Mouse (Mus musculus): Measurements from ENCODE around the gene Tagln2. TPM values are rescaled to one million over a fixed set of nuclear protein-coding genes. Genes with fewer than 3 reads are reported as not detected.

Gene Tagln2
- 397 TPM for polyA plus RNA-seq (2017; shearing (Covaris generic))

GRCm38 (mm10) chr1:172499765-172500441, at the start of gene Tagln2:
TSS of gene Tagln2 (plus strand) at chr1:172500047.

GRCm38 (mm10) chr1:172475054-172475741, 24.6 kb upstream of the Tagln2 start, which contains the start of gene Slamf9:
TSS of gene Slamf9 (plus strand) at chr1:172475358.

GRCm38 (mm10) chr1:172481540-172482280, 18.1 kb upstream of the Tagln2 start, which contains the start of gene Igsf9:
TSS of gene Igsf9 (plus strand) at chr1:172481788.

GRCm38 (mm10) chr1:172520576-172521440, 21.0 kb downstream of the Tagln2 start, which contains the start of gene Cfap45:
TSS of gene Cfap45 (plus strand) at chr1:172520801.

GRCm38 (mm10) chr1:172555638-172556037, 55.8 kb downstream of the Tagln2 start, which contains the start of gene Vsig8:
TSS of gene Vsig8 (plus strand) at chr1:172555938.

Other genes with a start within 250 kb of the Tagln2 start
- gene Atp1a4, start 241.6 kb upstream of the Tagln2 start, polyA plus RNA-seq (2017; shearing (Covaris generic)) = not detected
- 41.7 TPM for gene Igsf8, start 238.4 kb upstream of the Tagln2 start, polyA plus RNA-seq (2017; shearing (Covaris generic))
- 0.06 TPM for gene Atp1a2, start 202.0 kb upstream of the Tagln2 start, polyA plus RNA-seq (2017; shearing (Covaris generic))
- gene Kcnj9, start 170.7 kb upstream of the Tagln2 start, polyA plus RNA-seq (2017; shearing (Covaris generic)) = 0.12 TPM
- gene Kcnj10, start 158.8 kb upstream of the Tagln2 start, polyA plus RNA-seq (2017; shearing (Covaris generic)) = 0.09 TPM
- gene Pigm, start 123.5 kb upstream of the Tagln2 start, polyA plus RNA-seq (2017; shearing (Covaris generic)) = 11.8 TPM
- 0.37 TPM for gene Slamf9, start 24.7 kb upstream of the Tagln2 start, polyA plus RNA-seq (2017; shearing (Covaris generic))
- 1.2 TPM for gene Igsf9, start 18.3 kb upstream of the Tagln2 start, polyA plus RNA-seq (2017; shearing (Covaris generic))
- 0.34 TPM for gene Cfap45, start 20.8 kb downstream of the Tagln2 start, polyA plus RNA-seq (2017; shearing (Covaris generic))
- gene Vsig8, start 55.9 kb downstream of the Tagln2 start, polyA plus RNA-seq (2017; shearing (Covaris generic)) = not detected
- gene Slamf8, start 90.5 kb downstream of the Tagln2 start, polyA plus RNA-seq (2017; shearing (Covaris generic)) = 1.4 TPM
- gene Fcrl6, start 102.5 kb downstream of the Tagln2 start, polyA plus RNA-seq (2017; shearing (Covaris generic)) = not detected
- 6.7 TPM for gene Dusp23, start 132.9 kb downstream of the Tagln2 start, polyA plus RNA-seq (2017; shearing (Covaris generic))
- gene Crp, start 198.0 kb downstream of the Tagln2 start, polyA plus RNA-seq (2017; shearing (Covaris generic)) = not detected

Data from inflammation-experienced regulatory T-cells, adult 16 weeks (primary cell).